Mouse (Mus musculus): Measurements from ENCODE around the gene Cdhr3.
"Not testable (repeated sequence)": the region's sequence is repeated elsewhere in the genome, so short reads cannot be mapped to it uniquely, and the experiment has no call there.

The Cdhr3 gene

GRCm38 (mm10) chr12:33005858-33006257 is 86.8 kb downstream of the Cdhr3 start:
- no peak for DNase-seq (ENCODE audit: low spot score)

- DNase-seq (ENCODE audit: low spot score) = no peak
Measured at GRCm38 (mm10) chr12:33003339-33003965, 89.2 kb downstream of the Cdhr3 start.

GRCm38 (mm10) chr12:33000402-33000801 is 92.3 kb downstream of the Cdhr3 start:
- DNase-seq (ENCODE audit: low spot score) = no peak

GRCm38 (mm10) chr12:32999778-33000177 is 92.9 kb downstream of the Cdhr3 start:
- not testable (repeated sequence) for DNase-seq (ENCODE audit: low spot score)

- DNase-seq (ENCODE audit: low spot score) = no peak
Measured at GRCm38 (mm10) chr12:32998766-32999165, 93.9 kb downstream of the Cdhr3 start.

GRCm38 (mm10) chr12:32995081-32995834 is 97.4 kb downstream of the Cdhr3 start:
- peak; percentile 77 for DNase-seq (ENCODE audit: low spot score)

- DNase-seq (ENCODE audit: low spot score) = no peak
Measured at GRCm38 (mm10) chr12:32994081-32994480, 98.6 kb downstream of the Cdhr3 start.

GRCm38 (mm10) chr12:32989731-32990130 is 102.9 kb downstream of the Cdhr3 start:
- peak; percentile 42 for DNase-seq (ENCODE audit: low spot score)

GRCm38 (mm10) chr12:32986284-32986683 is 106.4 kb downstream of the Cdhr3 start:
- DNase-seq (ENCODE audit: low spot score) = no peak
